Mouse (Mus musculus) G1E (cell line): Measurements from ENCODE around the gene Rabep1.

Source experiments
- CTCF ChIP-seq: IDR thresholded peaks from 2 replicates; pipeline ENCODE4 v1.5.1; 2012; ENCODE audit warnings: low read depth, low read length, inconsistent platforms, mixed read lengths
- GATA1 ChIP-seq: IDR thresholded peaks from 2 replicates; pipeline ENCODE4 v1.6.1; 2012; ENCODE audit warnings: borderline replicate concordance, low read length, inconsistent platforms, mixed read lengths
- GATA2 ChIP-seq: IDR thresholded peaks from 2 replicates; pipeline ENCODE4 v1.6.1; 2012; ENCODE audit warnings: low read depth, low read length, inconsistent platforms, borderline replicate concordance
- TAL1 ChIP-seq: conservative IDR thresholded peaks from 2 replicates; pipeline ENCODE4 v1.6.1; 2012; ENCODE audit warnings: low read depth, low read length, inconsistent platforms, mixed read lengths

DNA sequence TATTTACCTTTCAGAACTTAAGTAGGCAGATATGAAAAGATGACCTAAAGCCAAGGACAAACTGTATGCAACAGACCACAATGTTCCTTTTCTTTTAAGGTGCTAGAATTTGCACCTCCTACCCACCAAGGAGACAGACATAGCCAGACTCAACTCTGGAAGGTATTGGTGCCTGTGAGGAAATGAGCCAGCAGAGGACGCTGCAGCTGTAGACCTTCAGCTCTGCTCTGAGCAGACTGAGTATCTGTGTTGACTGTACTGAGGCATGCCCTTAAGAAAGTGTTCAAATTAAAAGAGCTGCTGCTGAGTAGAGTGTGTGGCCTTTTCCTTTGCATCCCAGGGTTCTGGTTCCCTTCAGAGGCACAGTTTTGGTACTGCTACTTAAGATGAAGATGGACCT lies 98.0 kb downstream of the Rabep1 start:
- no peak for TF ChIP-seq GATA1
- TF ChIP-seq CTCF = no peak
- no peak for TF ChIP-seq TAL1
- no peak for TF ChIP-seq GATA2
